Mouse (Mus musculus): Measurements from ENCODE around the gene Rtkn. TPM values are rescaled to one million over a fixed set of nuclear protein-coding genes. Genes with fewer than 3 reads are reported as not detected.
A peak's percentile ranks its signal among the peaks of the same experiment; 100 is the strongest.

Gene Rtkn
- 16.5 and 18.8 TPM in 2 replicates for polyA plus RNA-seq (2015; fragmentation: Nextera tagmentation; extraction: Ambion mirVana)

DNA sequence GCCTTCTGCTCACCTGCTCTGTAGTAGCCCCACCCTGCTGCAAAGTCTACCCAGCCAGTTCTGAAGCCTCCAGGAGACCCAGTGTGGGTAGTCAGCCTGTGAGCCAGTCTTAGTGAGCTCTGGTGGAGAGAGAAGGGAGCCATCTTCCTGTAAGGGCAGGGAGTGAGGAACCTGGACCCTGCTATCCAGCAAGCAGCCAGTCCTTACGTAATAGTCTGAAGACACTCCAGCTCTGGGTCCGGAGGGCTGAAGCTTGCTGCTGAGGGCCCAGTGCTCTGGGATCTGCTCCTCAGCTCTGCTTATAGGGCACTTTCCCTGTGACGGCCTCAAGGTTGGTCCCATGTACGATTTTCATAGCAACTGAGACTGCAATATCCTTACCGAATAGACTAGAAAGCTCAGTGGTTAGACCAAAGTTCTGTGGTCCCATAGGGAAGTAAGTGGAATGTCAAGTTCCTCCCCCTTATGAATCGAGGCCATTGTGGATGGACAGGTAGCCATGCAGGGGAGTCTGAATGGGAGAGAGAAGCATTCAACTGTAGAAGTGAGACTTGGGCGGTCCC, at the start of gene Rtkn:
Rtkn (plus strand) TSS at position 513 of the 563 bp plus-strand sequence.
- Histone ChIP-seq H3K4me1 (replicated peaks) (peaks cover 40% of the 10 kb centered on the region), H3K27me3 (peaks cover 19% of the 10 kb centered on the region), H3K4me3 (replicated peaks) (peak within 1 kb of the TSS; percentile 47), H3K9me3 (no peaks in the 10 kb centered on the region), H3K9ac (replicated peaks) (peak within 1 kb of the TSS; percentile 57), H3K27ac (no peak within 1 kb of the TSS), H3K4me2 (replicated peaks) (peak within 1 kb of the TSS; percentile 67), H3K36me3 (no peaks in the 10 kb centered on the region)
- ATAC-seq, result no peak
- 58% methylated on average over 7 of the region's 7 CpGs for WGBS

DNA sequence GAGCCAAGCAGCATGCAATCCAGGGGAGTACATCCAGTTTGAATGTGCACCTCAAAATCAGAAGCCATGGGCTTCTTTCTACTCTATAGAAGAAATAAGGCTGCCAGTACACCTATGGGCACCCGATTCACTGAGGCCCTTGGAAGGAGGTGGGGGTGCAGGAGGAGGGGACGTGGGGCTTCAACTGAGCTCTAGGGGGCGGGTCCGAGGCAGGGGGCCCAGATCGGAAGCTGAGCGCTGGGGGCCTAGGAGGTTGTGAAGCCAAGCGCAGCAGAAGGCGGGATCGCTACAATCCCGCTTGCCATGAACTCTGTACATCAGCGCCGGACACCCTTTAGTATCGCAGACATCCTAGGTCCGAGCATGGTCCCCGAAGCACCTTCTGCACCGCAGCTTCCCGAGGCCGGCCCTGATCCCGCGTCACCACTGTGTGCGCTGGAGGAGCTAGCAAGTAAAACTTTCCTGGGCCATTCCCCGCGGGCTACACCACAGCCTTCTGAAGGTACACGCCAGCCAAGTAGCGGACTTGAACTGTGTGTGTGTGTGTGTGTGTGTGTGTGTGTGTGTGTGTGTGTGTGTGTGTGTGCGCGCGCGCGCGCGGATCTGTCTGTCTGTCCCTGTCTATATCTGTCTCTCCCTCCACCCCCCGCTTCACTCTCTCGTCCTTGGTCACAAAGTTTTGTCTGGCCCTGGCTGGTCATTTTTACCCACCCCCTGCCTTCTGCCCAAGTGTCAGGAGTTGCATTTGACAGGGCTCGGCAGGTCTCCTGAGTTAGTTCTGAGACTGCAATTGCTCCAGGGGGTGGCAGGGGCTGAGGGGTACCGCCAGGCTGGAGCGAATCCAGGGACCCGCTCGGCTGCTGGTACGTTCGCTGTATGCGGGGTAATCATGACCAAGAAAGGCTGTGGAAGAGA, 48.9 kb upstream of the Rtkn start, which contains the start of gene Lbx2:
Lbx2 (plus strand) TSS at position 247 of the 915 bp plus-strand sequence.
- peak within 1 kb of the TSS; percentile 16; the same call in 1 of the 2 replicates for H3K4me3 ChIP-seq (replicated peaks)
- H3K27me3 ChIP-seq, result peaks cover 94% of the 10 kb centered on the region
- no peak for ATAC-seq
- no peak within 1 kb of the TSS for H3K4me2 ChIP-seq (replicated peaks)
- H3K9ac ChIP-seq (replicated peaks), result no peak within 1 kb of the TSS
- peaks cover 11% of the 10 kb centered on the region for H3K4me1 ChIP-seq (replicated peaks)
- WGBS, result 3% methylated on average over 42 of the region's 42 CpGs
- H3K9me3 ChIP-seq, result no peaks in the 10 kb centered on the region
- H3K27ac ChIP-seq, result no peak within 1 kb of the TSS
- H3K36me3 ChIP-seq, result peaks cover 9% of the 10 kb centered on the region

DNA sequence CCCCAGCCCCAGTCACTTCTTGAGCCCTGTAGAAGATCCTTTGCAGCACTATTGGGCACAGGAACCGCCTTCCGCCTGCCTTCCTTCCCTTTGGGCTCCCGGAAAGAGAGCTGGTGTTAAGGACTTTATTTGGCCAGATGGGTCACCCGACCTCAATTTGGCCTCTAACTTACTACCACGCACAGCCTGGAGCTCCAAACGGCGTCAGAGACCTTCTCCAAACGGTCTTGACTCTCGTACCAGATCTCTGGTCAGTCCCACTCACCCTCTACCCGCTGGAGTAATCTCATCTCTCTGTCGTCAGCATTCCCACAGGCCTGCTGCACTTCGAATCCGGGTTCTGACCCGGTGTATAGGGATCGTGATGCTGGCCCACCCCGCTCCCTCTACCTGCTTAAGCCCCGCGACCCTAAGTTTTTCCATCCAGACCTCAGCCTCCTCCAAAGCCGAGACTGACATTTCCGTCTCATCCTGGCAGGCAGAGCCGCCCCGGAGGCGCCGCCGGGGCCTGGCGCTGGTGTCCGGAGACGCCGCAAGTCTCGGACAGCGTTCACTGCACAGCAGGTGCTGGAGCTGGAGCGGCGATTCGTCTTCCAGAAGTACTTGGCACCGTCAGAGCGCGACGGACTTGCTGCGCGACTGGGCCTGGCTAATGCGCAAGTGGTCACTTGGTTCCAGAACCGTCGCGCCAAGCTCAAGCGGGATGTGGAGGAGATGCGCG, 47.9 kb upstream of the Rtkn start:
- peak overlapping the region; percentile 27 for H3K4me2 ChIP-seq (replicated peaks)
- H3K4me3 ChIP-seq (replicated peaks), result peak overlapping the region; percentile 16
- under 1% methylated on average over 47 of the region's 47 CpGs for WGBS
- no peaks in the 10 kb centered on the region for H3K9me3 ChIP-seq
- H3K27ac ChIP-seq, result no peak overlapping the region
- H3K4me1 ChIP-seq (replicated peaks), result peaks cover 11% of the 10 kb centered on the region
- no peak overlapping the region for H3K9ac ChIP-seq (replicated peaks)
- H3K36me3 ChIP-seq, result peaks cover under 1% of the 10 kb centered on the region; the same call in 1 of the 2 replicates
- no peak for ATAC-seq
- H3K27me3 ChIP-seq, result peaks cover 94% of the 10 kb centered on the region

DNA sequence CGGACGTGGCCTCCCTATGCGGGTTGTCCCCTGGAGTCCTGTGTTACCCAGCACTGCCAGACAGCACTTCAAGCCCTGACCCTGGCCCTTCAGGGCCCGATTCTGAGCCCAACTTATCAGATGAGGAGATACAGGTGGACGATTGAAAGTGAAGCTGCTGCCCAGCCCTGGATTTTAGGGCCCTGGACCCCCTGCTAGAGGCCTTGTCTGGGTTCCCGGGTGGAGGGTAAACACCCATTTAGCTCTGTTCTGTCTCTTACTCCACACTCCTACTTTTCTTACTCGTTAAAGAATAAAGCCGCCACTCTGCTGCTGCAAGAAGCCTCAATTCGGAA, 47.4 kb upstream of the Rtkn start:
- Histone ChIP-seq H3K4me1 (replicated peaks) (peaks cover 11% of the 10 kb centered on the region), H3K4me2 (replicated peaks) (peak overlapping the region; percentile 27), H3K27ac (no peak overlapping the region), H3K27me3 (peaks cover 94% of the 10 kb centered on the region), H3K9me3 (no peaks in the 10 kb centered on the region), H3K9ac (replicated peaks) (no peak overlapping the region), H3K36me3 (no peaks in the 10 kb centered on the region), H3K4me3 (replicated peaks) (peak overlapping the region; percentile 16; the same call in 1 of the 2 replicates)
- 3% methylated on average over 9 of the region's 9 CpGs for WGBS
- ATAC-seq, result no peak

DNA sequence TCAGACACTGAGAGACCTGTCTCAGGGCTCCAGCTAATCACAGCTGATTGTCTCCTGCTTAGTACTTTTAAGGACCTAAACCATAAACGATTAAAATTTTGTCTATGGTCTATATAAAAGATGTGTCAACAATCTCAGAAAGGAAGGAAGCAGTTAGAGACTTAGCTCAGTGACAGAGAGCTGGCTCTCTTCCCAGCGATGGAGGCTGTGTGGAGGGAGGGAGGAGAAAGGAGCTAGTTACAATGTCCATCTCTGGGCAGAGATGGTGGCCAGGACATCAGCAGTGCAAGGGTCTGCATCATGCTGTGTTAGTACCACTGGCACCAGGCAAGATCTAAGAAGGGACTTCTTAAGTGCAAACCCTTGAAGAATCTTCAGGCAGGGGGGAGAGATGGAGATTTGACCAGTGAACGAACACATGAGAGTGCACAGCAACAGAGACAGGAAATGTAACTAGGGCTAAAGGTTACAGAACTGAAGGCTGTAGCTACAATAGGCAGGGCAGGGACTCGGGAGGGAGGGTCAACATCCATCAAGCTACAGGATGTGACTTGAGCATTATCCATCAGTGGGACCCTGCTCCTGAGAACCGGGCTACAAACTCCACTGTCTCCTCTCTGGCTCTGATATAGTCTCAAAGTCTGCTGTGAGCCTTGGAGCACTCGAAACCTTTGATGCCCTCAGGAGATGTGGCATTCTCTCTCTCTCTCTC, 42.7 kb upstream of the Rtkn start:
- ATAC-seq, result no peak
- H3K4me1 ChIP-seq (replicated peaks), result peaks cover 3% of the 10 kb centered on the region
- no peak overlapping the region for H3K27ac ChIP-seq
- H3K4me3 ChIP-seq (replicated peaks), result no peak overlapping the region
- no peak overlapping the region for H3K4me2 ChIP-seq (replicated peaks)
- H3K36me3 ChIP-seq, result no peaks in the 10 kb centered on the region
- WGBS, result 54% methylated on average over 6 of the region's 6 CpGs
- H3K9ac ChIP-seq (replicated peaks), result no peak overlapping the region
- H3K9me3 ChIP-seq, result no peaks in the 10 kb centered on the region
- H3K27me3 ChIP-seq, result peaks cover 50% of the 10 kb centered on the region

DNA sequence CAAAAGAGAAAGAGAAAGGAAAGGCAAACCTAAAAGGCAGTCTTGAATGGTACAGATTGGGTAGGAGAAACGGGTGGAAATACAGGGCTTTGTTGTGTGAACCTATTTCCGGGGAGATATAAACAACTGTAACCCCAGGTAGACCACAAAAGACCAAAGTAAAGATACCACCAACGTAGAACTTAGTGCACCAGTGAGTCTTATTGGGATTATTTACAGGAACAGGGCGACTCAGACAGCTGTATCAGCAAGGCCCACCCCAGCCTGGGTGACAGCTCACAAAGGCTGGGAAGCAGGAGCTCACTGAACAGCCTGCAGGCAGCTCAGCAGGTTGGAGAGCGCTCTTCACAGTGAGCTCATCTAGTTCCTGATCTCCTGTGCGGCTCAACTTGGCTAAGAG, 39.3 kb upstream of the Rtkn start:
- no peak for ATAC-seq
- Histone ChIP-seq H3K27me3 (peaks cover 29% of the 10 kb centered on the region), H3K4me1 (replicated peaks) (peaks cover 2% of the 10 kb centered on the region; the same call in 1 of the 2 replicates), H3K9me3 (no peaks in the 10 kb centered on the region), H3K4me2 (replicated peaks) (no peak overlapping the region), H3K36me3 (no peaks in the 10 kb centered on the region), H3K9ac (replicated peaks) (no peak overlapping the region), H3K27ac (no peak overlapping the region), H3K4me3 (replicated peaks) (no peak overlapping the region)
- 48% methylated on average over 6 of the region's 6 CpGs for WGBS

DNA sequence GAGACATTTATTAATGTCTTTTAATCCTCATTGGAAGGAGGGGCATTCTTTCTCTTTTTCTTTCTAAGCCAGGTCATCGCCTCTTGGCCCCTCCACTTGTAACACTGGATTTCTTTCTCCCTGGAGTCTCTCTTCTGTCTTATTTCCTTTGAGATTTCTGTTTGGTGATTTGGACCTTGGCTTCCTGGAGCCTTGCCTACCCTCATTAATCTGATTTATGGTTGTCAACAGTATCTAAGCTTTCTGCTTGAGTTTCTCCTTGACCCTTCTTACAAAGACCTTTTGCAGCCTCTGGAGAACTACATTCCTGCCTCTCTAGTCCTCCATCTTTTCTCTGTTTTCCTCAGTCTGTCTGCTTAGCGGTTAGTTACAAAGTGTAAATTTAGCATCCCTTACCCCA, 36.9 kb upstream of the Rtkn start:
- H3K27me3 ChIP-seq, result peaks cover 17% of the 10 kb centered on the region
- no peak overlapping the region for H3K4me3 ChIP-seq (replicated peaks)
- peaks cover 18% of the 10 kb centered on the region for H3K4me1 ChIP-seq (replicated peaks)
- no peak overlapping the region for H3K4me2 ChIP-seq (replicated peaks)
- ATAC-seq, result no peak
- no peak overlapping the region for H3K9ac ChIP-seq (replicated peaks)
- H3K27ac ChIP-seq, result no peak overlapping the region
- H3K9me3 ChIP-seq, result no peaks in the 10 kb centered on the region
- 66% methylated on average over 2 of the region's 2 CpGs for WGBS
- no peaks in the 10 kb centered on the region for H3K36me3 ChIP-seq

DNA sequence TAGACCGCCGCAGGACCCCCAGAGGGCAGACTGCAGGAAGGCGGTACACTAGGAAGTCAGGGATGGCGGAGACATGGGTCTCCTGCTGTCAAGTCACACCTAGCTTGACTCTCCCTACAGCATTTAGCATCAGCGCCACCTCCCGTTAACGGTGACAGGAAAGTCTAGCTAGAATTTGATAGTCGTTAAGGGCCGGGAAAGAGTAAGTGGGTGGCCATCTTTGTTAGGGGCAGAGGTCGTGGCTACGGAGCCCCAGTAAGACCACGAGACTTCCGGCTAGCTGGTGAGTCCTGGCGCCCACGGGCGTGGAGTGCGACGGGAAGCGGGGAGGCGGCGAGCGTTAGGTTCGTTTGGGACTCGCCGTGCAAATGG, 34.0 kb upstream of the Rtkn start, which contains the start of the genes Ccdc142 and Gm42688:
Ccdc142 (plus strand) TSS at position 286 of the 372 bp plus-strand sequence.
Gm42688 (plus strand) TSS at position 302 of the 372 bp plus-strand sequence.
- WGBS, result under 1% methylated on average over 25 of the region's 25 CpGs
- ATAC-seq, result peak; percentile 83

DNA sequence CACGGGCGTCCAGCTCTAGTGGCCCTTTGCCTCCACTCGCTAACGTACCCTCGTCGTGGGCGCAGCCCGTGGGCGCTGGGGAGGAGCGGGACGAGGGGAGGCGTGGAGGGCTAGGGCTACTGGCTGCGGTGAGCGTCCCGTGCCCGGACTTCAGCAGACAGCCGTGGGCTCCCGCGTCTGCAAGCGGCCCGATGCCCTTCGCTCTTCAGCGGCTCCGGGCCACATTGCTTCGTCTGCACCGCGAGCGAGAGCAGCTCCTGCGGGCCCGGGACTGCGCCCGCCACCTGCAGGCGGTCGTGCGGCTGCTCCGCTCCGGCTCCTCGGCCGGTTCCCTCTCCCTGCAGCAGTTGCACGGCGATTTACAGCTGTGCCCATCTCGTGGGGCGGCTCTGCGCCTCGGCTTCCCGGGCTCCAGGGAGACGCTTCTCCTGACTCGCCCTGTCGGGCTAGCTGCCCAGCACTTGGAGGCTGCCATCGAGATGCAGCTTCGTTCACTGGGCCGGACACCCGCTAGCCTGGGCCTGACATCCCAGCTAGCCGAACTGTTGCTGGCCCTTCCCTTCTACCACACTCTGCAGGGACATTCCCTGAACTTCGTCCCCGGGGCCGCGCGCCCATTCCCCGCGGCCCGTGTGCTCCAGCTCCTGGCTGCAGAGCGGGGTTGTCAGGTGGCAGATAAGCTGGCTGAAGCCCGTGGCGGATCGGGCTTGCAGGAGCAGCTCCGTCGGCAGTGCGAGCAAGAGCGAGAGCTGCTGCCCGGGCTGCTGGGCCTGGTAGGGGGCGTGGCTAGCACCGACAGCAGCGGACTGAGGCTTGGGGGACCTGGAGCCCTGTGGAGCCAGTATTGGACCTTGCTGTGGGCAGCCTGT, 33.3 kb upstream of the Rtkn start:
- Histone ChIP-seq H3K9me3 (no peaks in the 10 kb centered on the region), H3K4me1 (replicated peaks) (peaks cover 20% of the 10 kb centered on the region), H3K27ac (peak overlapping the region; percentile 87), H3K9ac (replicated peaks) (peak overlapping the region; percentile 81), H3K27me3 (peaks cover 16% of the 10 kb centered on the region), H3K4me3 (replicated peaks) (peak overlapping the region; percentile 73), H3K36me3 (peaks cover 14% of the 10 kb centered on the region; the same call in 1 of the 2 replicates), H3K4me2 (replicated peaks) (peak overlapping the region; percentile 94)
- peak; percentile 80 for ATAC-seq
- WGBS, result under 1% methylated on average over 68 of the region's 74 CpGs

More for the DNA sequence above, 34.0 kb upstream of the Rtkn start, which contains the start of the genes Ccdc142 and Gm42688:
- H3K36me3 ChIP-seq, result 0 out of 2 replicates have a peak, but pooled peaks cover 9% of the 10 kb centered on the region
- peaks cover 16% of the 10 kb centered on the region for H3K27me3 ChIP-seq
- peak within 1 kb of the TSS; percentile 87 for H3K27ac ChIP-seq
- H3K4me2 ChIP-seq (replicated peaks), result peak within 1 kb of the TSS; percentile 94
- peak within 1 kb of the TSS; percentile 81 for H3K9ac ChIP-seq (replicated peaks)
- H3K4me3 ChIP-seq (replicated peaks), result peak within 1 kb of the TSS; percentile 73
- peaks cover 20% of the 10 kb centered on the region for H3K4me1 ChIP-seq (replicated peaks)
- H3K9me3 ChIP-seq, result no peaks in the 10 kb centered on the region

DNA sequence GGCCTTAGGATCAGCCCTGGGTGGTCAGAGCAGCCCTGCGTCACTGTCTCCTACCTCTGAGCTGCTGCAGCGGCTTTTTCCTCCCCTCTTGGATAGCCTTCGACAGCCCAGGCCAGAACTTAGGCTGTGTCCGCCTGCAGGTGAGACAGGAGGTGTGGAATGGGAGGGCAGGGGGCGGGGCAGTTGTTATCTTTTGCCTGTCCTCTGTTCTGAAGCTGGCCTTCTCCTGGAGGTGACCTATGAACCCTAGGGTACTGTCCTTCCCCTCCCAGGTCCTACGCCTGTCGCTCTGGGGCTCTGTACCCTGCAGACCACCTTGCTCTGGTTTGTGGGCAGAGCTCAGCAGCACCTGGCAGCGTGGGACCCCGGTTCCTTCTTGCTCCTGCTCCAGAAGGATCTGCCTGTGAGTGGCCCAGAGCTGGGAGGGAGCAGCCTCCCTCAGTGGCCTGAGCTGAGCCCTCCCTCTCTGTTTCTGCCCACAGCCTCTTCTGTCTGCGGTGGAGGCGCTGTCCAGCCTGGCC, 32.1 kb upstream of the Rtkn start:
- no peak for ATAC-seq

More for the DNA sequence above, 32.1 kb upstream of the Rtkn start:
- peak overlapping the region; percentile 73 for H3K4me3 ChIP-seq (replicated peaks)
- no peak overlapping the region for H3K27ac ChIP-seq
- H3K4me2 ChIP-seq (replicated peaks), result peak overlapping the region; percentile 94
- H3K9ac ChIP-seq (replicated peaks), result peak overlapping the region; percentile 81
- peaks cover 19% of the 10 kb centered on the region for H3K36me3 ChIP-seq
- H3K9me3 ChIP-seq, result no peaks in the 10 kb centered on the region
- peaks cover 29% of the 10 kb centered on the region for H3K4me1 ChIP-seq (replicated peaks)
- WGBS, result 45% methylated on average over 11 of the region's 11 CpGs
- peaks cover 13% of the 10 kb centered on the region for H3K27me3 ChIP-seq
